Mouse (Mus musculus): ENCODE measurements around the gene Slc10a3. TPM values are rescaled to one million over a fixed set of nuclear protein-coding genes. Genes with fewer than 3 reads are reported as not detected.

The Slc10a3 gene
- total and polyA plus RNA-seq, 3 experiments: 16.0 to 19.4 TPM; not detected in 1

DNA sequence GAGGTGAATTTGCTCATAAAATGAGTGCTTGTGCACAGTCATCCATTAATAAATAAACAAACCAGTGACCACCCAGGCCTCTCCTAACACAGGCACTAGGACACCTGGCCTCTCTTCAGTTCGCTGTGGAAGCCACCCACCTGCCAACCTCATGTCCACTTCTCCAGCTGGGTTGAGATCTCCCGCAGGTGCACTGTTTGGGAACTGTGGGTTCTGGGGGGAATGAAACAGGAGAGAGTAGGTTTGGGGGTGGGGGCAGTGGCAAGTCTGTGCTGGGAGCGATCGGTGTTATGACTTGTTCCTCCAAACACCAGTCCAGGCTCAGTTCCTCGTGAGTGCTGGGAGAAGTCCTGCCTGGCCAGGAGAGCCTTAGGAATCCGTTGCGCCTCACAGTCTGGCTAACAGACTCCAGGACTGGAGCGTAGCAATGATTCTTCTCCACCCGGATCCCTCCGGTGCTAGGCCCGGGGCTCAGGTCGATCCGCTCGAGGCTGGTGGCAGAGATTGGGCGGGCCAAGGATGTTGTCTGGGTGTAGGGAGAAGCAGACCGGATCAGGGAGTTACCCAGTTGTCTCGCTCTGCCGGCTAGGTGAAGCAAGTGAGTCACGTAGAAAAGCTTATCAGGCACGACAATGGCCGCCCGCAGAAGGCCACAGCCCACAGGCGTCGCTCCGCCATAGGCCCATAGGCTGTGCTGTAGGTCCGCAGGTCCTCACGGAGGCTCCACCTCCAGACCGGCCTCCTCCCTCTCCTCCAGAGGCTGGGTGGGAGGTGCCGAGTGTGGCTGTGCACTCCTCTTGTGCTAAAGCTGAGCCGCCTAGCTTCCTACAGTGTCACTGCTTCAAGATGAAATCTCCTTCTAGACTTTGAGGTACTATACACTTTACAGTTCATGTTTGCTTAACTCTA, 19.6 kb upstream of the Slc10a3 start, which contains the start of the genes Fam3a and Ikbkg (continued):
- no peak for TF ChIP-seq ZMIZ1 (IDR thresholded peaks at IDR 0.05; ENCODE audit: low read depth, low read length)
- no peak for TF ChIP-seq EP300 (IDR thresholded peaks at IDR 0.05; ENCODE audit: low read depth in 1 of 2, low read length in 2 of 2)
- no peak for TF ChIP-seq POLR2AphosphoS2 (IDR thresholded peaks at IDR 0.05; ENCODE audit: low read length)
- TF ChIP-seq E2F4 (IDR thresholded peaks at IDR 0.05; ENCODE audit: borderline replicate concordance, low read depth, low read length): no peak
- TF ChIP-seq MXI1 (IDR thresholded peaks at IDR 0.05; ENCODE audit: low read depth, low read length): peak; percentile 35; the same call in 1 of the 2 replicates
- TF ChIP-seq POLR2A (IDR thresholded peaks at IDR 0.05; ENCODE audit: control insufficient read depth in 1 of 2, insufficient read depth in 1 of 2, low read depth in 1 of 2, low read length in 2 of 2, poor library complexity in 1 of 2): peak; percentile 44 to 80; a peak in 3 of 4 replicates
- TF ChIP-seq CTCF (IDR thresholded peaks at IDR 0.05 in 2 of 3, conservative IDR thresholded peaks at IDR 0.05 in 1 of 3; ENCODE audit: control insufficient read depth in 1 of 3, insufficient read depth in 1 of 3, low read depth in 2 of 3, low read length in 3 of 3, poor library complexity in 1 of 3, severe bottlenecking in 1 of 3): peak in 1 of 3 experiments; percentile 20; a peak in 1 of 6 replicates
- TF ChIP-seq TBP (IDR thresholded peaks at IDR 0.05; ENCODE audit: low read depth, low read length): peak; percentile 65; the same call in 1 of the 2 replicates
- no peak for TF ChIP-seq ELF1 (IDR thresholded peaks at IDR 0.05; ENCODE audit: low read depth, low read length)
- no peak for TF ChIP-seq MAZ (IDR thresholded peaks at IDR 0.05; ENCODE audit: low read depth, low read length)
- TF ChIP-seq ZNF384 (IDR thresholded peaks at IDR 0.05; ENCODE audit: low read depth, low read length): no peak
- peak; percentile 42; the same call in 1 of the 2 replicates for TF ChIP-seq JUND (IDR thresholded peaks at IDR 0.05; ENCODE audit: low read depth, low read length)
- TF ChIP-seq NELFE (IDR thresholded peaks at IDR 0.05; ENCODE audit: low read depth, low read length): peak; percentile 73

DNA sequence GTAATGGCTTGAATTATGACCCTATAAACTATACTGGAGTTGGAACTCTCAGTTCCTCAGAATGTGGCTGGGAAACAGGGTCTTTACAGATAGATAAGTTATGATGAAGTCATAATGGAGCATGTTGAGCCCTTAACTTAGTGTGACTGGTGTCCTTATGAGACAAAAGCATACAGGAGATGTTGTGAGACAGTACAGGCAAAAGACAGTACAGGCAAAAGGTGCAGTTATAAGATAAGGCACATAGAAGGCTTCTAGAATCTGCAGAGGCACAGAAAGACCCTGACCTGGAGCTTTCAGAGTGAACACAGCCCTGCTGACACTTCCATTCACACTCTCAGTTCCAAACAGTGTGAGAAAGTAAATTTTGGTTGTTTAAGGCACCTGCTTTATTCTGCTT, 15.0 kb upstream of the Slc10a3 start:
- peak; percentile 39 for DNase-seq (ENCODE audit: low read depth, low spot score)
- Histone ChIP-seq H3K9me3 (replicated peaks; ENCODE audit: insufficient read depth, low read length) (no peaks in the 10 kb centered on the region), H3K4me1 (ENCODE audit: control insufficient read depth in 1 of 2, insufficient read depth in 2 of 2, low read length in 2 of 2) (peaks cover 0 to 5% of the 10 kb centered on the region in 2 experiments; a peak in 1 of 4 replicates), H3K79me2 (ENCODE audit: control insufficient read depth, insufficient read depth, low read length, poor library complexity) (no peaks in the 10 kb centered on the region; the same call in 1 of the 2 replicates), H3K27me3 (ENCODE audit: control insufficient read depth in 1 of 2, insufficient read depth in 2 of 2, low read length in 2 of 2) (no peaks in the 10 kb centered on the region), H3K27ac (ENCODE audit: control insufficient read depth, low read depth, low read length) (no peak overlapping the region), H3K9ac (ENCODE audit: control insufficient read depth, low read depth, low read length, poor library complexity, severe bottlenecking) (no peak overlapping the region), H3K36me3 (ENCODE audit: control insufficient read depth in 1 of 2, insufficient read depth in 2 of 2, low read length in 2 of 2) (peaks cover 0 to 7% of the 10 kb centered on the region in 2 experiments; a peak in 2 of 4 replicates), H3K4me3 (ENCODE audit: control insufficient read depth in 1 of 2, insufficient read depth in 1 of 2, low read depth in 2 of 2, low read length in 2 of 2) (no peak overlapping the region)
- no peak for TF ChIP-seq NELFE (IDR thresholded peaks at IDR 0.05; ENCODE audit: low read depth, low read length)
- peak in 1 of 2 experiments; percentile 21; a peak in 1 of 4 replicates for TF ChIP-seq EP300 (IDR thresholded peaks at IDR 0.05; ENCODE audit: low read depth in 1 of 2, low read length in 2 of 2)
- TF ChIP-seq TAL1 (IDR thresholded peaks at IDR 0.05; ENCODE audit: low read length): peak; percentile 83
- no peak for TF ChIP-seq MAFK (IDR thresholded peaks at IDR 0.05; ENCODE audit: borderline replicate concordance, low read depth, low read length)
- TF ChIP-seq GATA1 (IDR thresholded peaks at IDR 0.05; ENCODE audit: low read depth, low read length): peak; percentile 25; the same call in 1 of the 2 replicates
- TF ChIP-seq GABPA (IDR thresholded peaks at IDR 0.05; ENCODE audit: low read depth, low read length): no peak
- no peak for TF ChIP-seq CHD1 (IDR thresholded peaks at IDR 0.05; ENCODE audit: low read depth, low read length)
- TF ChIP-seq NRF1 (IDR thresholded peaks at IDR 0.05; ENCODE audit: insufficient read depth, low read depth, low read length, poor library complexity, severe bottlenecking): no peak
- TF ChIP-seq TBP (IDR thresholded peaks at IDR 0.05; ENCODE audit: low read depth, low read length): no peak
- no peak for TF ChIP-seq ZC3H11A (IDR thresholded peaks at IDR 0.05; ENCODE audit: low read depth, low read length)
- TF ChIP-seq POLR2A (IDR thresholded peaks at IDR 0.05; ENCODE audit: control insufficient read depth in 1 of 2, insufficient read depth in 1 of 2, low read depth in 1 of 2, low read length in 2 of 2, poor library complexity in 1 of 2): no peak
- TF ChIP-seq MAZ (IDR thresholded peaks at IDR 0.05; ENCODE audit: low read depth, low read length): no peak
